Mouse (Mus musculus) heart, adult 18-20 months (tissue): ENCODE results near the gene Gins2. TPM values are rescaled to one million over a fixed set of nuclear protein-coding genes. Genes with fewer than 3 reads are reported as not detected.

ENCODE experiments used
- DNase-seq, 2 experiments: peaks; one replicate each; pipeline ENCODE4 v3.0.0; 2021 to 2022; ENCODE audit warnings: mixed read lengths in 1 of 2
- total RNA-seq, 2 experiments: library from RNA; stranded (reverse); gene quantifications; 2 replicates each; pipeline ENCODE4 v1.2.3; 2021

The Gins2 gene
- total RNA-seq, 2 experiments from 2014 or later = 0.98 to 1.8 TPM

DNA sequence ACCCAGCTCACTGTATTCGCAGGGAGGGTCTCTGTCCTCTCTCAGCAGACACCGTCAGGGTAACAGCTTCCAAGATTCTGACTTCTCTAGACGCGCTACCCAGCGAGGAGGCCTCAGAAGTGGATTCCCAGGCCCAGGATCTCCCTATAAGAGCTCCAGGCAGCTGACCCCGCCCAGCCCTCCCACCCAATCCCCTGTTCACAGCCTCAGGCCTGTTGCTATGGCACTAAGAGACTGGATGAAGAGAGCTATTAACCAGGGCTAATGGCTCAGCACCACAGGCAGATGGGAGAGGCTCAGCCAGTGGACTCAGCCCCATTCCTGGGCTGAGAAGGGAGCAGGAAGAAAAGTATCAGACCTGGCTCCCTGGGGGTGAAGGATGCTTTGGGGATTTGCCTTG, 13.6 kb upstream of the Gins2 start:
- DNase-seq = no peak

DNA sequence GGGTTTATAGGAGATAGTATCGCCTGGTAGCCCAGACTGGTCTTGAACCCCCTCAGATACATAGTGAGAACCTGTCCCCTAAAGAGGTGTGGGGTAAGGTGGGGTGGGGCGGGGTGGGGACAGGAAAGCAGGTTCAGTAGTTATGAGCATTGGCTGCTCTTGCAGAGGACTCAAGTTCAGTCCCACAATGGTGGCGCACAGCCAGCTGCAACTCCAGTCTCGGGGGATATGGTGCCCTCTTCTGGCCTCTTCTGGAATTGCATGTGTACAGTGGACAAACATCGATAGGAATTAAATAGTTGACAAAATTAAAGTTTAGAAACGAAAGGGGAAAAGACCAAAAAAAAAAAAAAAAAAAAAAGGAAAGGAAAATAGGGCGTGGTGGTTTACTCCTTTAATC, 10.4 kb upstream of the Gins2 start:
- DNase-seq = peak; percentile 82 to 93

- peak; percentile 29 to 38 for DNase-seq
Observed at GRCm38 (mm10) chr8:120598579-120598978, 9.5 kb upstream of the Gins2 start.

GRCm38 (mm10) chr8:120595963-120596362, 6.9 kb upstream of the Gins2 start:
- DNase-seq = peak; percentile 44 to 82

GRCm38 (mm10) chr8:120594571-120594970, 5.5 kb upstream of the Gins2 start:
- no peak for DNase-seq

GRCm38 (mm10) chr8:120591587-120592292, 2.6 kb upstream of the Gins2 start:
- DNase-seq = no peak

- DNase-seq = peak; percentile 54 to 68
Observed at GRCm38 (mm10) chr8:120589921-120590320, 817 bp upstream of the Gins2 start.

- DNase-seq = peak; percentile 76 to 78
Observed at GRCm38 (mm10) chr8:120585521-120585920, 3.6 kb downstream of the Gins2 start.

DNA sequence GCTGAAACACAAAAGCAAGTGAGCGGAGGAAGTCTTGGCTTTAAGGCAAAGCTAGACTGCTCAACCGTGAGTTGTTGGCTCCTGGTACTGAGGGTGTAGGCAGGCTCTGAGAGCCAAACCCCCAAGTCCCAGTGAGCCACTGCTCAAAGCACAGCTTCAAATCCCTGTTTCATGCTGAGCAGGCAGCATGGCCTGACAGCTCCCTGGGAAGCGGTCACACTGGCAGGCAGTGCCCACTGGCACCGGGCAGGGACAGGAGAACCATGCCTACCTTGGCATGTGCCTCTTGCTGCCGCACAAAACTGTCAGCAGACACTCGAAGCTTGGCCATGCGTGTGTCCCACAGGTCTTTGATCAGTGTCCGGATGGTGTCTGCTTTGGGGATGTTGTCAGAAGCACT, 7.3 kb downstream of the Gins2 start:
- peak; percentile 64 to 84 for DNase-seq

DNA sequence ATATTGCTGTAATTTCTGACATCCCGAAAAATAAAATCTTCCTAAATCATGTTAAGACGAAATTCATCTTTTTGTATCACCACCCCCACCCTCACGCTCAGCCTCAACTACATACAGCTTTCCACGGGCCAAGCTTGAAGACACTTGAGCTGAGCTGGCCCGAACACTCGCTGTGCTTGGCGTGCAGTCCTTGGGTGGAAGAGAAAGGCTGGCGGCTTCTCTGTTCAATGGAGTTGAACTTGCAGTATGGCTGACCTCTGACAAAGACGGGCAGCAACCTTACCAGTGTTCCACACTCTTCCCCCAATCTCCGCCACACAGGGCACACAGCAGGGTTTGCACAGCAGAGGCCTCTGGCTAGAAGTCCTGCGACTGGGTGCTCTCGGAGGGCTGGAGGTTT, 7.8 kb downstream of the Gins2 start:
- no peak for DNase-seq

DNA sequence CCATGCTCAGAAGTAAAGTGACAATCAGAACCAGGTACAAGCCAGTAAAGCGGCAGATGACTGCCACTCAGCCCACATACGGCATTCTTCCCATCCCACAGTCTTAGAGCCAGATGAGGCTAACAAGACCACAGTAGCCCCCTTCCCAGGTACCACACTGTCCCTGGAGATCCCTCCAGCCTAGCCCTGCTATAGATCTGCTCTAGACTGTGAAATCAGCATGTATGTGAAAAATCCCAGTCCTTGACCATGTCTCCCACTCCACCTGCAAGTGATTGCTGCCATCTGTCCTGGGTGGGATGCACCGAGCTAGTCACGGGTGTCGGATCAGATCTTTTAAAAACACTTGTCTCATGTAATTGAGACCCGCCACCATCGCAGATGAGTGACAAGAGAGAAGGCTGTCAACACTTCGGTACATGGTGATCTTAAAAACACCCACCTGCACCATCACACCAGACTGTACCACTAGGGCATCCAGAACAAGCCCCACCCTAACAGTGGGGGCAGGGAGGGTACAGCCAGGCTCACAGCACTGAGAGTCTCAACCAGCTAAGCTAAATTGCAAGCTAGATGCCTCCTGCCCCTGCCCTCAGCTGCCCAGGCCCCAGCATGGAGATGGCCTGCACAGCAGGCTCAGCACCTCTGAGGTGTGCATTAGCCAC, 8.6 kb downstream of the Gins2 start:
- DNase-seq = no peak

DNA sequence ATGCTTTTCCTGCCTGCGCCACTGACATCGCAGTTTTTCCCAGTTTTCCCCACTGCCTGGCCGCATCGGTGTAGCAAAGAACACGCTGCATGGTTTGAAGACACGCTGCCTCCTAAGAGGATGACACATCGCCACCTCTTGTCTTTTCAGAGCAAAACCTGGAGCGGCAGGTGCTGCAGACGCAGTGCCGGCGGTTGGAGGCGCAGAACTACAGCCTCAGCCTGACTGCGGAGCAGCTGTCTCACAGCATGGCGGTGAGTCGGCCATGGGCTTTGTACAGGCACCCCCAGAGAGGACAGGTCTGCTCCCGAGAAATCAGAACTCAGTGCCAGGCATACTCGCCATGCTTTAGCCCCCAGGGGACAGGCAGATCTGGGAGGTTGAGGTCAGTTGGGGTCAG, 11.3 kb downstream of the Gins2 start:
- no peak for DNase-seq

DNA sequence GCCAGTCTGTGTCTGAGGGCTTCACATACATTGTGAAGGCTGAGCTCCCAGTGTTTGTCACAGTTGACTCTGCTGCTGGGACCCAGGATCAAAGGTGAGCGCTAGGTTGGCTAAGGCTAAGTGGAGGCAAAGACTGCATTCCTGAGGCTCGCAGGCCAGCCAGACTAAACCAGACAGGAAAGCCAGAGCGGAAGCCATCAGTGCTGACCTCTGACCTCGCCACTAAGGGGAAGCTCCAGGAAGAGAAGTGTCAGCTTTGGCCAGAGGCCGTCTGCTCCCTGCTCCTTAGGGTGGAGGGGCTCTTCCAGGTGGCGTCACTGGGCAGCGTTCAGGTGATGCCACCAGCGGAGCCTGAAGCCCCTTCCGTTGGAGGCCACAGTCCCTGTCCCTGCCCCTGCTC, 13.3 kb downstream of the Gins2 start:
- no peak for DNase-seq

DNA sequence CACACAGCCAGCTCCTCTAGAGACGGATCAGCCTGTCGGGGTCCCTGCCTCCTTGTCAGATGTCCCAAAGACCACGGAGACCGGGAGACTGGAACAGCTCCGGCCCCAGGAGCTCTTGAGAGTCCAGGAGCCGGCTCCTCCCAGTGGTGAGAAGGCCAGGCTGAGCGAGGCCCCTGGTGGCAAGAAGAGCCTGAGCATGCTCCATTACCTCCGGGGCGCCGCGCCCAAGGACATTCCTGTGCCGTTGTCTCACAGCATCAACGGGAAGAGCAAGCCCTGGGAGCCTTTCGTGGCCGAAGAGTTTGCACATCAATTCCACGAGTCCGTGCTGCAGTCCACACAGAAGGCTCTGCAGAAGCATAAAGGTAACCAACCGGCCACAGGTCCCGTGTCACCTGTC, 14.2 kb downstream of the Gins2 start:
- DNase-seq = no peak

DNA sequence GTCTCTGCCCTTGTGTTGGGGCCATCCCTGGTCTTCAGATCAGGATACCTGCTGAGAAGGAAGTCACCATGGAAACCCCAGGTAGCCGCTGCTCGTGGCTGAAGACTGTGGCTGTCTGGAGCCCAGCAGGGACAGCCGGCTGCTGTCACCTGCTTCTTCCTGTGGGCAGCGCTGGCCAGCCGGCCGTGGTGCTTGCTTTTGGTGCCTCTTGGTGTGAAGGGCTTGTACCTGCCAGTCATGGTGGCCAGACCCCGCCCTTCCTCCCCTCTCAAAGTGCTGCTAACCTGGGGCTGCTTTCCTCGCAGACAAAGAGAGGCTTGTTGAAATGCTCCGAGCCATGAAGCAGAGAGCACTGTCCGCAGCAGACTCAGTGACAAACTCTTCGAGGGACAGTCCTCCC, 15.2 kb downstream of the Gins2 start:
- no peak for DNase-seq

DNA sequence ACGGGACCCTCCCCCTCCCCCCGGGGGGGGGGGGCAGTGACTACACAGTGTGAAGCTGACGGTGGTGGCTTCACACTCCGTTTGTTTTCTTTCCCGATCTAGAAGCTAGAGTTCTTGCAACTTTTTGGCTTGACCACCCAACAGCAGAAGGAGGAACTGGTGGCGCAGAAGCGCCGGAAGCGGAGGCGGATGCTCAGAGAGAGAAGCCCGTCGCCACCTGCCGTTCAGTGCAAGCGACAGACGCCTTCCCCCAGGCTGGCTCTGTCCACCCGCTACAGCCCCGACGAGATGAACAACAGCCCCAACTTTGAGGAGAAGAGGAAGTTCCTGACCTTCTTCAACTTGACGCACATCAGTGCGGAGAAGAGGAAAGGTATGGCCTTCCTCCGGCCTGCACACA, 16.6 kb downstream of the Gins2 start:
- DNase-seq = no peak

GRCm38 (mm10) chr8:120571561-120571960, 17.5 kb downstream of the Gins2 start:
- DNase-seq = no peak

- peak; percentile 72 to 85 for DNase-seq
Observed at GRCm38 (mm10) chr8:120569939-120570715, 19.0 kb downstream of the Gins2 start.

DNA sequence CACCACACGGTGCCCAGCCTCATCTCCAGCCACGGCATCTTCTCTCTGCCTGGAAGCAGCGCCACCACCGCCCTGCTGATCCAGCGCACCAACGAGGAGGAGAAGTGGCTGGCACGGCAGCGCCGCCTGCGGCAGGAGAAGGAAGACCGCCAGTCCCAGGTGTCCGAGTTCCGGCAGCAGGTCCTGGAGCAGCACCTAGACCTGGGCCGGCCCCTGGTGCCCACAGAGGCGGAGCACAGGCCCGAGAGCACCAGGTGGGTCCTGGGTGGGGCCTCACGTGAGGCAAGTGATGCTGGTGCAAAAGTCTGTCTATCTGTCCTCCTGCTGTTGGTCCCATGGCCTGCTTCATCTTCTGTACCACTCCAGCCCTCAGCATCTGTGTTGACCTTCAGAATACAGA, 20.0 kb downstream of the Gins2 start:
- no peak for DNase-seq

DNA sequence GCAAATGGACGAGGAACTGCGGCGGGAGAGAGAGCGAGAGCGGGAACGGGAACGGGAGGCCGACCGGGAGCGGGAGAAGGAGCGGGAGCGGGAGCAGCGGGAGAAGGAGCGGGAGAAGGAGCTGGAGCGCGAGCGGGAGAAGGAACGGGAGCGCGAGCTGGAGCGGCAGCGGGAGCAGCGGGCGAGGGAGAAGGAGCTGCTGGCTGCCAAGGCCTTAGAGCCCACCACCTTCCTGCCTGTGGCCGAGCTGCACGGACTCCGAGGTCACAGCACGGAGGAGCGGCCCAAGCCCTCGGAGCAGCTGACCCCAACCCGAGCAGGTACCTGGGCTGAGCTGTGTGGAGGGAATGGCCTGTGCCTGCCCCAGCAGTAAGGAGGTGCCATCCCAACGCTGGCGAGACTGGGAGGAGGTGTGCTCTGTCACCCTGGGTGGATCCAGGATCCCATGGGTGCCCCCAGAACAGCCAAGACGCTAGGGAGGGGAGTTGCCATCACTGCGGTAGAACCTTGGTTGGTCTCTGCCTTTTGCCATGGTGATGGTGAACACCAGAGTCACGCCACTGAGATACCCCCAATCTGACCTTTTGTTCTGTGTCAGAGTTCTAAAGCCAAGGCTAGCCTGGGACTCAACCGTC, 20.8 kb downstream of the Gins2 start:
- DNase-seq = no peak

GRCm38 (mm10) chr8:120567731-120568130, 21.4 kb downstream of the Gins2 start:
- no peak for DNase-seq

- DNase-seq = no peak
Observed at GRCm38 (mm10) chr8:120566681-120567080, 22.4 kb downstream of the Gins2 start.
